Mouse (Mus musculus): ENCODE data around the gene Arg1. TPM values are rescaled to one million over a fixed set of nuclear protein-coding genes. Genes with fewer than 3 reads are reported as not detected.

Gene Arg1
- polyA plus RNA-seq, 1 experiment = 0.82 TPM

- no peak for DNase-seq
- TF ChIP-seq POLR2A (IDR thresholded peaks at IDR 0.05; ENCODE audit: borderline replicate concordance, insufficient read depth, low read length) = no peak
- TF ChIP-seq CTCF (IDR thresholded peaks at IDR 0.05; ENCODE audit: borderline replicate concordance, insufficient read depth, low read depth, low read length) = no peak
- H3K27me3 ChIP-seq (ENCODE audit: control insufficient read depth, insufficient read depth, low read length) = no peaks in the 10 kb centered on the region
- no peaks in the 10 kb centered on the region for H3K4me1 ChIP-seq (ENCODE audit: control insufficient read depth, insufficient read depth, low read length)
- no peak overlapping the region for H3K4me3 ChIP-seq (replicated peaks; ENCODE audit: insufficient read depth, low read depth, low read length)
- WGBS = 52% methylated on average over 15 of the region's 15 CpGs
- H3K27ac ChIP-seq (ENCODE audit: insufficient read depth, low read length) = no peak overlapping the region
Measured at GRCm38 (mm10) chr10:24959043-24959916, 32.0 kb upstream of the Arg1 start.

GRCm38 (mm10) chr10:24958280-24959042 lies 31.2 kb upstream of the Arg1 start:
- H3K27ac ChIP-seq (ENCODE audit: insufficient read depth, low read length) = no peak overlapping the region
- H3K27me3 ChIP-seq (ENCODE audit: control insufficient read depth, insufficient read depth, low read length) = no peaks in the 10 kb centered on the region
- no peaks in the 10 kb centered on the region for H3K4me1 ChIP-seq (ENCODE audit: control insufficient read depth, insufficient read depth, low read length)
- no peak for TF ChIP-seq POLR2A (IDR thresholded peaks at IDR 0.05; ENCODE audit: borderline replicate concordance, insufficient read depth, low read length)
- TF ChIP-seq CTCF (IDR thresholded peaks at IDR 0.05; ENCODE audit: borderline replicate concordance, insufficient read depth, low read depth, low read length) = no peak
- WGBS = 73% methylated on average over 15 of the region's 15 CpGs
- peak in 1 of 2 experiments; percentile 41 for DNase-seq
- H3K4me3 ChIP-seq (replicated peaks; ENCODE audit: insufficient read depth, low read depth, low read length) = no peak overlapping the region

GRCm38 (mm10) chr10:24953876-24954275 lies 26.6 kb upstream of the Arg1 start:
- no peak overlapping the region for H3K27ac ChIP-seq (ENCODE audit: insufficient read depth, low read length)
- no peak overlapping the region for H3K4me3 ChIP-seq (replicated peaks; ENCODE audit: insufficient read depth, low read depth, low read length)
- H3K27me3 ChIP-seq (ENCODE audit: control insufficient read depth, insufficient read depth, low read length) = no peaks in the 10 kb centered on the region
- 84% methylated on average over 6 of the region's 6 CpGs for WGBS
- no peaks in the 10 kb centered on the region for H3K4me1 ChIP-seq (ENCODE audit: control insufficient read depth, insufficient read depth, low read length)
- TF ChIP-seq POLR2A (IDR thresholded peaks at IDR 0.05; ENCODE audit: borderline replicate concordance, insufficient read depth, low read length) (no peak), CTCF (IDR thresholded peaks at IDR 0.05; ENCODE audit: borderline replicate concordance, insufficient read depth, low read depth, low read length) (no peak)
- DNase-seq = no peak

- TF ChIP-seq CTCF (IDR thresholded peaks at IDR 0.05; ENCODE audit: borderline replicate concordance, insufficient read depth, low read depth, low read length) (no peak), POLR2A (IDR thresholded peaks at IDR 0.05; ENCODE audit: borderline replicate concordance, insufficient read depth, low read length) (no peak)
- Histone ChIP-seq H3K27me3 (ENCODE audit: control insufficient read depth, insufficient read depth, low read length) (no peaks in the 10 kb centered on the region), H3K27ac (ENCODE audit: insufficient read depth, low read length) (no peak overlapping the region), H3K4me3 (replicated peaks; ENCODE audit: insufficient read depth, low read depth, low read length) (no peak overlapping the region), H3K4me1 (ENCODE audit: control insufficient read depth, insufficient read depth, low read length) (no peaks in the 10 kb centered on the region)
- 47% methylated on average over 7 of the region's 7 CpGs for WGBS
- peak; percentile 35 to 42 for DNase-seq
Measured at GRCm38 (mm10) chr10:24952549-24952948, 25.3 kb upstream of the Arg1 start.

GRCm38 (mm10) chr10:24951575-24951974 lies 24.3 kb upstream of the Arg1 start:
- no peak for DNase-seq
- WGBS = 92% methylated on average over 8 of the region's 8 CpGs
- TF ChIP-seq CTCF (IDR thresholded peaks at IDR 0.05; ENCODE audit: borderline replicate concordance, insufficient read depth, low read depth, low read length) (no peak), POLR2A (IDR thresholded peaks at IDR 0.05; ENCODE audit: borderline replicate concordance, insufficient read depth, low read length) (no peak)
- Histone ChIP-seq H3K27me3 (ENCODE audit: control insufficient read depth, insufficient read depth, low read length) (no peaks in the 10 kb centered on the region), H3K27ac (ENCODE audit: insufficient read depth, low read length) (no peak overlapping the region), H3K4me3 (replicated peaks; ENCODE audit: insufficient read depth, low read depth, low read length) (no peak overlapping the region), H3K4me1 (ENCODE audit: control insufficient read depth, insufficient read depth, low read length) (no peaks in the 10 kb centered on the region)

GRCm38 (mm10) chr10:24950223-24950622 lies 22.9 kb upstream of the Arg1 start:
- Histone ChIP-seq H3K4me1 (ENCODE audit: control insufficient read depth, insufficient read depth, low read length) (no peaks in the 10 kb centered on the region), H3K27ac (ENCODE audit: insufficient read depth, low read length) (no peak overlapping the region), H3K27me3 (ENCODE audit: control insufficient read depth, insufficient read depth, low read length) (no peaks in the 10 kb centered on the region), H3K4me3 (replicated peaks; ENCODE audit: insufficient read depth, low read depth, low read length) (no peak overlapping the region)
- TF ChIP-seq POLR2A (IDR thresholded peaks at IDR 0.05; ENCODE audit: borderline replicate concordance, insufficient read depth, low read length) (no peak), CTCF (IDR thresholded peaks at IDR 0.05; ENCODE audit: borderline replicate concordance, insufficient read depth, low read depth, low read length) (no peak)
- WGBS = 80% methylated on average over 4 of the region's 4 CpGs
- DNase-seq = no peak

GRCm38 (mm10) chr10:24948278-24948677 lies 21.0 kb upstream of the Arg1 start:
- no peak for DNase-seq
- Histone ChIP-seq H3K4me3 (replicated peaks; ENCODE audit: insufficient read depth, low read depth, low read length) (no peak overlapping the region), H3K27me3 (ENCODE audit: control insufficient read depth, insufficient read depth, low read length) (no peaks in the 10 kb centered on the region), H3K4me1 (ENCODE audit: control insufficient read depth, insufficient read depth, low read length) (no peaks in the 10 kb centered on the region), H3K27ac (ENCODE audit: insufficient read depth, low read length) (no peak overlapping the region)
- TF ChIP-seq POLR2A (IDR thresholded peaks at IDR 0.05; ENCODE audit: borderline replicate concordance, insufficient read depth, low read length) (no peak), CTCF (IDR thresholded peaks at IDR 0.05; ENCODE audit: borderline replicate concordance, insufficient read depth, low read depth, low read length) (no peak)
- WGBS = 62% methylated on average over 8 of the region's 8 CpGs

Measured in cerebellum, adult 2 months (tissue).